Mouse (Mus musculus) C2C12 (cell line): Measurements from ENCODE around the gene Bco1. TPM values are rescaled to one million over a fixed set of nuclear protein-coding genes. Genes with fewer than 3 reads are reported as not detected.

ENCODE experiments used
- H3K27me3 ChIP-seq: one replicate; pipeline ENCODE4 v1.6.1; 2011; ENCODE audit not compliant: control insufficient read depth, insufficient read depth, insufficient read length
- H3K36me3 ChIP-seq: one replicate; pipeline ENCODE4 v1.6.1; 2011; ENCODE audit not compliant: control insufficient read depth, insufficient read depth
- H3K4me3 ChIP-seq: one replicate; pipeline ENCODE4 v1.5.1; 2011; ENCODE audit warnings: mild to moderate bottlenecking, control low read depth; ENCODE audit not compliant: poor library complexity, insufficient read depth, severe bottlenecking
- H3K79me2 ChIP-seq: one replicate; pipeline ENCODE4 v1.6.1; 2011; ENCODE audit not compliant: control insufficient read depth, insufficient read depth
- H3K79me3 ChIP-seq: one replicate; pipeline ENCODE4 v1.6.1; 2011; ENCODE audit warnings: low read depth, control low read depth
- H3ac ChIP-seq: one replicate; pipeline ENCODE3; 2011; ENCODE audit warnings: low read depth; ENCODE audit not compliant: control insufficient read depth, insufficient read length
- CEBPB ChIP-seq: IDR thresholded peaks from one replicate; pipeline ENCODE4 v1.6.1; 2011; ENCODE audit warnings: low read depth, mild to moderate bottlenecking, control low read depth, moderate library complexity
- CTCF ChIP-seq: IDR thresholded peaks from one replicate; pipeline ENCODE4 v1.5.1; 2011; ENCODE audit not compliant: control insufficient read depth, insufficient read depth, insufficient read length
- FOSL1 ChIP-seq: IDR thresholded peaks from one replicate; pipeline ENCODE4 v1.8.0; 2011; ENCODE audit warnings: mild to moderate bottlenecking, low read length; ENCODE audit not compliant: poor library complexity, insufficient read depth, severe bottlenecking
- MAX ChIP-seq: IDR thresholded peaks from one replicate; pipeline ENCODE4 v1.6.1; 2011; ENCODE audit warnings: mild to moderate bottlenecking, control low read depth
- MYOD1 ChIP-seq: IDR thresholded peaks from one replicate; pipeline ENCODE4 v1.6.1; 2011; ENCODE audit warnings: low read depth; ENCODE audit not compliant: control insufficient read depth, insufficient read length
- MYOG ChIP-seq: IDR thresholded peaks from one replicate; pipeline ENCODE4 v1.6.1; 2011; ENCODE audit not compliant: control insufficient read depth, insufficient read length; ENCODE audit errors: extremely low read depth
- USF1 ChIP-seq: IDR thresholded peaks from one replicate; pipeline ENCODE4 v1.6.1; 2011; ENCODE audit warnings: low read depth, mild to moderate bottlenecking, control low read depth, moderate library complexity
- polyA plus RNA-seq: library from polyadenylated mRNA; unstranded; fragments of >200 nt; fragmentation: generic; extraction: Trizol; gene quantifications from one replicate; pipeline ENCODE4 v1.2.1, GENCODE M21; 2012; ENCODE audit warnings: missing spikeins

The Bco1 gene
- polyA plus RNA-seq, 1 experiment = not detected

- Histone ChIP-seq H3K79me2 (peaks cover 67% of the 10 kb centered on the region), H3K4me3 (peak overlapping the region; percentile 85), H3K27me3 (no peaks in the 10 kb centered on the region), H3K36me3 (no peaks in the 10 kb centered on the region), H3ac (peak overlapping the region; percentile 87), H3K79me3 (peaks cover 21% of the 10 kb centered on the region)
- TF ChIP-seq MYOD1 (no peak), USF1 (no peak), FOSL1 (no peak), CEBPB (no peak), MAX (no peak), MYOG (no peak), CTCF (no peak)
These were observed 61.5 kb downstream of the Bco1 start for GRCm38 (mm10) chr8:117156866-117157768.

GRCm38 (mm10) chr8:117157769-117158091 is 62.1 kb downstream of the Bco1 start:
- H3K79me3 ChIP-seq = peaks cover 24% of the 10 kb centered on the region
- H3K4me3 ChIP-seq = peak overlapping the region; percentile 85
- no peaks in the 10 kb centered on the region for H3K36me3 ChIP-seq
- H3K79me2 ChIP-seq = peaks cover 73% of the 10 kb centered on the region
- no peaks in the 10 kb centered on the region for H3K27me3 ChIP-seq
- peak overlapping the region; percentile 87 for H3ac ChIP-seq
- no peak for TF ChIP-seq USF1
- TF ChIP-seq FOSL1 = no peak
- TF ChIP-seq MAX = peak; percentile 45
- TF ChIP-seq CTCF = no peak
- peak; percentile 47 for TF ChIP-seq CEBPB
- no peak for TF ChIP-seq MYOG

- Histone ChIP-seq H3K36me3 (no peaks in the 10 kb centered on the region), H3ac (peak within 1 kb of the TSS; percentile 87), H3K27me3 (no peaks in the 10 kb centered on the region), H3K79me2 (peaks cover 78% of the 10 kb centered on the region), H3K79me3 (peaks cover 24% of the 10 kb centered on the region), H3K4me3 (peak within 1 kb of the TSS; percentile 85)
- TF ChIP-seq FOSL1 (no peak), MYOG (no peak)
These were observed 62.6 kb downstream of the Bco1 start, which contains the start of gene Gan for GRCm38 (mm10) chr8:117158135-117158761. Gan (plus strand) TSS chr8:117158135.

- H3K36me3 ChIP-seq = no peaks in the 10 kb centered on the region
- H3K4me3 ChIP-seq = peak overlapping the region; percentile 85
- TF ChIP-seq USF1 = no peak
- no peak for TF ChIP-seq MAX
- no peak for TF ChIP-seq CEBPB
- no peak overlapping the region for H3ac ChIP-seq
- H3K79me2 ChIP-seq = peaks cover 86% of the 10 kb centered on the region
- H3K79me3 ChIP-seq = peaks cover 24% of the 10 kb centered on the region
- H3K27me3 ChIP-seq = no peaks in the 10 kb centered on the region
These were observed 63.4 kb downstream of the Bco1 start for GRCm38 (mm10) chr8:117159031-117159430.

GRCm38 (mm10) chr8:117164912-117165311 is 69.3 kb downstream of the Bco1 start:
- no peaks in the 10 kb centered on the region for H3K36me3 ChIP-seq
- H3K27me3 ChIP-seq = no peaks in the 10 kb centered on the region
- H3K79me2 ChIP-seq = peaks cover 54% of the 10 kb centered on the region
- H3K79me3 ChIP-seq = peaks cover 9% of the 10 kb centered on the region
- H3K4me3 ChIP-seq = no peak overlapping the region
- H3ac ChIP-seq = no peak overlapping the region
- TF ChIP-seq CEBPB (no peak), MYOG (no peak), CTCF (no peak), USF1 (no peak), MYOD1 (no peak), FOSL1 (no peak), MAX (no peak)
